Mouse (Mus musculus): ENCODE measurements around the gene Gm37240.
"Not testable (repeated sequence)": the region's sequence is repeated elsewhere in the genome, so short reads cannot be mapped to it uniquely, and the experiment has no call there.

The Gm37240 gene

DNA sequence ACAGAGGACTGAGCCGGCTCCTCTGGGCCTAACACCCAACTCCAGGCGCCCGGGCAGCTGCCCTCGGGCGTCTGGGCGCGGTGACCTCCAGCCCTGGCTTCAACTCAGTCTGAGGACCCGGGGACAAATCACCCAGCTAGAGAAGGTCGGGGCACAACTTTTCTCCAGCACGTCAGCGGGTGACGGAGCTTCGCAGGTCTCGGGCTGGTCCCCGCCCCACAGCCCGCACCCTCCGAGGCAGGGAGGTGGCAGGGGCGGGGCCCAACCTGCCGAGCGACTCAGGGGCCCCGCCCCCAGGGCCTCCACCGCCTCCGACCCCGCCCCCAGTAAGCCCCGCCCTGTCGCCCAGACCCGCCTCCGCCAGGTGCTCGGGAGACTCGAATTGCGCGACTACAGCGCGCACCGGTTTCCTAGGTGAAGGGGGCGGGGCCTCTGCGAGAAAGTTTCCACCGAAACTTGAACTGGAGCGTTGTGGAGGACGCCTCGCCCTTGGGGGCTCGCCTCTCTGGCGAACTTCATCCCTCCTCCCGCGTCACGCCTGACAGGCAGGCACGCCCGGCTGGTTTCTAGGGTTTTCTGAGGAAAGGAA, at the start of gene Gm37240, which contains the start of gene Glt28d2:
Gene Gm37240 (minus strand): TSS at position 280 of the 589 bp plus-strand sequence.
Gene Glt28d2 (minus strand): TSS at position 278 of the 589 bp plus-strand sequence.
- peak; percentile 75 for DNase-seq (ENCODE audit: low read depth, low spot score)

- DNase-seq (ENCODE audit: low read depth, low spot score), result no peak
Measured at GRCm38 (mm10) chr3:85933586-85933985, 46.3 kb upstream of the Gm37240 start.

DNA sequence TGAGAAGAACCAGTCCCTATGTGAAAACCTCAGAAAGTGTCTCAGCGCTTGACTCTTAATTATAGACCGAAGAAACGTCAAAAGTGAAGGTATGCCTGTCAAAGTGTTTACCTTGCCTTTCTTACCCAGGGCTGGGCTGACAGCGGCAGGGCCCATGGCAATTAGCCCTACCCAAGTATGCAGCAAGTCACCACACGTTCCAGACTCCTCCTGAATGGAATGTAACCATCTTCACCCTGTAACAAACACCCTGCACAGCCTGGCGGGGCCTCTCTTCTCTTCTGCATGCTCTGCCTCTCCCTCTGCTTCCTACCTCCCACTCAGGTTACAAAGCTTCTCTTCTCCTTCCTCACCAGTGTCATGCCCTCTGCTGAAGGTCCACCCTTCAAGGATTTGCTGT, 44.5 kb upstream of the Gm37240 start:
- no peak for DNase-seq (ENCODE audit: low read depth, low spot score)

- no peak for DNase-seq (ENCODE audit: low read depth, low spot score)
Measured at GRCm38 (mm10) chr3:85930671-85931255, 43.4 kb upstream of the Gm37240 start.

DNA sequence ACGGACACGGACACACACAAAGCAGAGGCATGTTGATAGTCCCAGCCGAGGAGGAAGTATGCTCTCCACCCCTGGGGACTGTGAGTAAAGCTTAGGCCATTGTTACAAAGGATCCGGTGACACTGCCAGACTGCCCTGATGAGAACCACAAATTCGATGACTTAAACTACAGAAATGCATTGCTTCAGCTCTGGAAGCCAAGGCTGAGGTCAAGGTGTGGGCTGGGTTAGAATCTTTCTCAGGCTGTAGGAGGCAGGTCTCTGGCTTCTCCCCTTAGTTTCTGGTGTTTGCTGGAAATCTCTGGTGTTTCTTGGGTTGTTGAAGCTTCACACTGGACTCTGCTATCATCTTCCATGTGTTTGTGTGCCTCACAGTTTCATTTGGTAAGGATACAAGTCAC, 42.4 kb upstream of the Gm37240 start:
- DNase-seq (ENCODE audit: low read depth, low spot score), result no peak

GRCm38 (mm10) chr3:85928140-85928611, 40.9 kb upstream of the Gm37240 start:
- DNase-seq (ENCODE audit: low read depth, low spot score), result no peak

GRCm38 (mm10) chr3:85927296-85927695, 40.0 kb upstream of the Gm37240 start:
- no peak for DNase-seq (ENCODE audit: low read depth, low spot score)

DNA sequence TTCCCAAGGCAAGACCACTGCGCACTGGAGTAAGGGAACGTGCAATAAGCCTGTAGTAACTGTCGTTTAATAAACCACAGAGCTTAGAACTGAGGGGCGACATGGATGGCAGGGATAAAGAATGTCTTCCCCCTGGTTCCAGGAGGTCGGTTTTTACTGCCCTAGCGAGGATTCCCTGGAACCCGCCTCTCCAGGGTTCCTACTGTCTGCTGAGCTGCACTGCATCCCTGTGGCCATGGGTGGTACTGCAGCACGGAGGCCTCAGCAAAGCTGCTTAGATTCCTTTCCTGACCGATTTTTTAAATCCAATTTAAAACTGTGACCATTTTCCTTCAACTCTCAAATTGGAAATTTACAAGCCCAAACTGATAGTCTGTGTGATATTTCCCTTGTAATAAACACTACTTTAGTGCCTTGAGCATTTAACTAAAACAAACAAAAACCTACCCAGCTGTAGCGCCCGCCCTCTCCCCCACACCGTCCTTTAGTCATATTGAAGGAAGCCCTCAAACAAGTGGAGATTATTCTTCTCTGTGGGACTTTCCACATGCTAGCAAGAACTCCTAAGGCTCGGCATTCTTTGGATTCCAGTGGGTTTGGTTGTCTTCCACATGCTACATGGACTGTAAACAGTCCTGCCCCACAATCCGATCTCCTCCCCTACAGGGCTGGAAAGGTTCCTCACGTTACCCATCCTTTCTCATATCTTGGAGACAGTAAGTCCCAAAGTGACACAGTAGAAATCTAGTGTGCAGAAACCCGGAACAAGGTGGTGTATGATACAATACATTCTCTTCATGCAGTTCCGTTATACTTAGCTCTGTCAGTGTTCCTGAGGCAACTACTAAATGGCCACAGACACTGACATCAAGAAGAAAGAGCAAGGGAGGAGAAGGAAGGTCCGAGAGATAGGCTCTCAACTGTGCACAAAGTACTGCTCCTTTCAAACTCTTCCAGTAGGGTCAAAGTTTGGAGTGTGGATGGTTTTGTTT, 36.9 kb upstream of the Gm37240 start:
- peak; percentile 63 for DNase-seq (ENCODE audit: low read depth, low spot score)

DNA sequence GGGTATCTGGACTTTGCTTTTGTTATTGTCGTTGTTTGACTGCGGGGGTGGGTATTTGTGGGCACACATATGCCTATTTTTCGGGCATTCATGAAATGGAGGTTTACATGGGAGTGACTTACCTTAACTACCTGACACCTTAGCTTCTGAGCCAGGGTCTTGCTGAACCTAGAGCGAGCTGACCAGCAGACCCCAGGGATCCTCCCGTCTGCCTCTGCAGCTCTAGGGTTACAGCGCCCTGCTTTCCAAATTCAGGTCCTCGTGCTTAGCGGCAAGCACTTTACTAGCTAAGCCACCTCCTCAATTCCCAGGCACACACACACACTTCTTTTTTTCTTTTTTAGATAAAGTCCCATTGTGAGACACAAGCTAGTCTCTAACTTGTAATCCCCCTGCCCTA, 36.0 kb upstream of the Gm37240 start:
- DNase-seq (ENCODE audit: low read depth, low spot score), result no peak

GRCm38 (mm10) chr3:85922331-85922730, 35.0 kb upstream of the Gm37240 start:
- DNase-seq (ENCODE audit: low read depth, low spot score), result no peak

- not testable (repeated sequence) for DNase-seq (ENCODE audit: low read depth, low spot score)
Measured at GRCm38 (mm10) chr3:85920671-85921070, 33.4 kb upstream of the Gm37240 start.

DNA sequence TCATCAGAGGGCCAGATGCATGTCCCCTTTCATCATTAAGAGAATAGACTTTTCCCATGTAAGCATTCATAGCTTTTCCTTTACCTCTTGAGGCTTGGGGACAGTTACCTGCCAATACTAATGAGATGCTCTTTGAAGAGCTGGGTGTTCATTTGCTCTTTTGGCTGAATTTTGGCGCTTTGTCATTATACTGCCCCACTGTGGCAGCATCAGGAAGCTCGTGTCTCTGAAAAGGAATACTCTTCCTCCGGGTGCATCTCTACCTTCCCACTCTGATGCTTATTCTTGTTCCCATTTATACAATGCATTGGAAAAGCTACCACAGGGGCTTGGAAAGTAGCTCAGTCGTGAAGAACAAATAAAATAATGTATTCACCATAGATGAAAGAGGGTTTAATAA, 30.3 kb upstream of the Gm37240 start:
- no peak for DNase-seq (ENCODE audit: low read depth, low spot score)

DNA sequence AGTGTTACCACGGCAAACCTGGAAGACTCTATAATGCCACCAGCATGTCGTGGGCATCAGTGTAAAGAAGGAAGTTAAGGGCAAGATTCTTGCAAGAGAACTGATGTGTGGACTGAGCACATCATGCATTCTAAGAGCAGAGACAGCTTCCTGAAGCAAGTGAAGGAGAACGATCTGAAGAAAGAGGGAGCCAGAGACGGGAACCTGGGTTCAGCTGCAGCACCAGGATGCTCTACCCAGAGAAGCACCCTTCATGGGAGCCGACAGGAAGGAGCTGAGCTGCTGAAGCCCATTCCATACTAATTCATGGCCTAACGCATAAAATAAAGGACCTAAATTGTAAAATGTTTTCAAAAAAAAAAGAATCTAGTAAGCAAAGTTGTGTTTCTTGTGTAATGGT, 27.5 kb upstream of the Gm37240 start:
- no peak for DNase-seq (ENCODE audit: low read depth, low spot score)

DNA sequence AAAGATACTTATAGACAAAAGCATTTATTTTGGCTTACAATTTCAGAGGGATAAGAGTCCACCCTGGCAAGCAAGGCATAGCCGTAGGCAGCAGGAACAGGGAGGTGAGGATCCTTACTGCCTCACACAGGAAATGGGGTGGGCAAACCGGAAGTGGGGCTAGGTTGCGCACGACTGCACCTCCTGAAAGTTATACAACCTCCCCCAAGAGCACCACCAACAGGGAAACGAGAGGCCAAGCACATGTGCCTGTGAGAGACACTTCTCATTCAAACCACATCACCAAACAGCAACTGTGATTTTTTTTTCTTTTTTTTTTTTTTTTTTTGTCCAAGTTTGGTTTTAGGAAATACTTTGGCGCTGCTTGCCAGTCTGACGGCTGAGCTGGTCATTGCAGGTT, 19.8 kb upstream of the Gm37240 start:
- DNase-seq (ENCODE audit: low read depth, low spot score), result no peak

- DNase-seq (ENCODE audit: low read depth, low spot score), result no peak
Measured at GRCm38 (mm10) chr3:85904371-85904770, 17.1 kb upstream of the Gm37240 start.

DNA sequence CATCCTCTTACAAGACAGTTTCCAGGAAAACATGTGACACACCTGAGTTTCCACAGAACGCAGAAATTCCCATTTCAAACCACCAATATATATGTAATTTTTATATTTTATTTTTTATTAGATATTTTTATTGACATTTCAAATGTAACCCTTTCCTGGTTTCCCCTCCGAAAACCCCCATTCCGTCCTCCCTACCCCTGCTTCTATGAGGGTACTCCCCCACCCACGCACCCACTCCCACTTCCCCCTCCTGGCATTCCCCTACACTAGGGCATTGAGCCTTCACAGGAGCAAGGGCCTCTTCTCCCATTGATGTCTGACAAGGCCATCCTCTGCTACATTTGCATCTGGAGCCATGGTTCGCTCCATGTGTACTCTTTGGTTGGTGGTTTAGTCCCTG, 7.7 kb upstream of the Gm37240 start:
- DNase-seq (ENCODE audit: low read depth, low spot score), result no peak

- DNase-seq (ENCODE audit: low read depth, low spot score), result no peak
Measured at GRCm38 (mm10) chr3:85891571-85891970, 4.3 kb upstream of the Gm37240 start.

- DNase-seq (ENCODE audit: low read depth, low spot score), result no peak
Measured at GRCm38 (mm10) chr3:85888221-85888671, 928 bp upstream of the Gm37240 start.

GRCm38 (mm10) chr3:85886636-85887238, 581 bp downstream of the Gm37240 start:
- no peak for DNase-seq (ENCODE audit: low read depth, low spot score)

DNA sequence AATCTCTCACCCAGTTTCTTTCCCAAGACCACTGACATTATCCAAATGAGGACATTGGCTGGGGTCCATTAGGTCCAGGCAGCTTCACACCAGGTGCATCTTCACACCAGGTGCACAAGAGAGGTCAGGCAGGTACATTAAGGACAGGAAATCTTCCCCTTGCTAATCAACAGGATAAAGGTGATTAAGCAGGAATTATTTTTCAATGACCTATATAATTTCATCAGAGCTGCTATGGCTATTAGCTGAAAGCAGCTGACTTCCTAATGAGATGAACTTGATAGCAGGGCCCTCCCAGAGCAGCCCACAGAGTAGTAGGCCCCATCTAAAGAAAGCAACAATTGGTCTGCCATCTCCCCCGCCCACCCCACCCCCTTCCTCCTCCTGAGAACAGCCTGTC, 1.4 kb downstream of the Gm37240 start:
- DNase-seq (ENCODE audit: low read depth, low spot score), result peak; percentile 71

GRCm38 (mm10) chr3:85880687-85881086, 6.6 kb downstream of the Gm37240 start:
- DNase-seq (ENCODE audit: low read depth, low spot score), result no peak

GRCm38 (mm10) chr3:85880068-85880467, 7.2 kb downstream of the Gm37240 start:
- no peak for DNase-seq (ENCODE audit: low read depth, low spot score)

Measured in retina, adult 2 months (tissue).